Mouse (Mus musculus): ENCODE data around the gene Thra.

DNA sequence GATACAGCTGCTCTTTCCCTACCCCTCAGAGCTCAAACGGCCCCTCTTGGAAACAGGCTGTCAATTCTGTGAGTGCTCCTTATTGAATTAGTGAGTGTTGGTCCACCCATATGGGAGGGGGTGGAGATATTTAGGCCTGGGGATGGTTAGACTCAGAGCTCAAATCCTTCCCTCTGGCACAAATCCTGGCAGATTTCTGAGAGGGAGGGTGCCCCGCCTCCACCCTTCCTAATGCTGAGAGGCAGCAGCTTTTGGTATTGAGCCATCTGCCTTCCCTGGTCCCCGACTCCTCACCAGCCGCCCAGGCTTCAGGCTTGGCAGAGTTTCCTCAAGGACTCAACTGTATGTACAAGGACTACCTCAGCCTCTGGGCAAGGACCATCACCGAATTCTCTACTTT, 9.3 kb upstream of the Thra start:
- TF ChIP-seq CTCF (IDR thresholded peaks at IDR 0.05; ENCODE audit: borderline replicate concordance, insufficient read depth, low read length) = no peak
- no peak for TF ChIP-seq POLR2A (IDR thresholded peaks at IDR 0.05; ENCODE audit: low read depth, low read length)
